Mouse (Mus musculus) C3H10T1/2 (cell line): Measurements from ENCODE around the gene Naa30. TPM values are rescaled to one million over a fixed set of nuclear protein-coding genes. Genes with fewer than 3 reads are reported as not detected.

Experiments
- polyA plus RNA-seq, 2 experiments: library from polyadenylated mRNA; unstranded; fragments of >200 nt; fragmentation: generic; extraction: Trizol; gene quantifications; one replicate each; pipeline ENCODE4 v1.2.1; 2012; ENCODE audit warnings: missing spikeins in 2 of 2

The Naa30 gene
- polyA plus RNA-seq: 1 to 10 TPM; 3.0 to 3.4 TPM

GRCm38 (mm10) chr14:49171867-49172581, at the start of gene Naa30:
Naa30 (plus strand) TSS chr14:49172226.

Other genes starting within 250 kb of the Naa30 start
- 1 to 10 TPM in 1 of 2 experiments, under 1 TPM in 1; 0.15 to 1.7 TPM for gene Ap5m1, start 106.1 kb upstream of the Naa30 start, polyA plus RNA-seq
- 1 to 10 TPM in 1 of 2 experiments, under 1 TPM in 1; 0.50 to 2.2 TPM for gene Exoc5, start 105.6 kb upstream of the Naa30 start, polyA plus RNA-seq
- gene ccdc198, start 73.2 kb downstream of the Naa30 start, polyA plus RNA-seq: not detected